Mouse (Mus musculus) midbrain, embryonic 14.5 days (tissue): Measurements from ENCODE around the gene Ube2e1. TPM values are rescaled to one million over a fixed set of nuclear protein-coding genes. Genes with fewer than 3 reads are reported as not detected.

Experiments
- ATAC-seq: fragments of 200-750 bp; cut with Nextera tagmentation; 2 replicates; pipeline ENCODE4 v1.8.0; 2017; ENCODE audit warnings: moderate number of reproducible peaks, moderate library complexity; ENCODE audit not compliant: low FRiP score, low TSS enrichment
- DNase-seq: peaks from one replicate; pipeline ENCODE4 v3.0.0-alpha.2; 2015
- H3K27ac ChIP-seq: fragments of 300-500 bp; sonication (generic); replicated peaks from 2 replicates; pipeline ENCODE4 v1.5.1; 2014; ENCODE audit warnings: mild to moderate bottlenecking, low read depth, low read length, moderate library complexity
- H3K27me3 ChIP-seq: fragments of 300-500 bp; sonication (generic); 2 replicates; pipeline ENCODE4 v1.6.1; 2014; ENCODE audit warnings: low read length, control low read depth, mixed read lengths; ENCODE audit not compliant: control insufficient read depth, insufficient read depth
- H3K36me3 ChIP-seq: fragments of 300-500 bp; sonication (generic); 2 replicates; pipeline ENCODE4 v1.6.1; 2014; ENCODE audit warnings: low read length, control low read depth; ENCODE audit not compliant: control insufficient read depth, insufficient read depth
- H3K4me1 ChIP-seq: fragments of 300-500 bp; sonication (generic); 2 replicates; pipeline ENCODE4 v1.6.1; 2014; ENCODE audit warnings: mild to moderate bottlenecking, antibody characterized with exemption, low read length, control low read depth; ENCODE audit not compliant: control insufficient read depth, insufficient read depth
- H3K4me2 ChIP-seq: fragments of 300-500 bp; sonication (generic); 2 replicates; pipeline ENCODE4 v1.6.1; 2014; ENCODE audit warnings: mild to moderate bottlenecking, low read length, moderate library complexity
- H3K4me3 ChIP-seq: fragments of 300-500 bp; sonication (generic); replicated peaks from 2 replicates; pipeline ENCODE4 v1.5.1; 2014; ENCODE audit warnings: low read depth, low read length
- H3K9ac ChIP-seq: fragments of 300-500 bp; sonication (generic); replicated peaks from 2 replicates; pipeline ENCODE4 v1.6.1; 2014; ENCODE audit warnings: mild to moderate bottlenecking, low read length, moderate library complexity
- H3K9me3 ChIP-seq: fragments of 300-500 bp; sonication (generic); 2 replicates; pipeline ENCODE4 v1.6.1; 2016; ENCODE audit warnings: low read length, control low read depth, mixed read lengths; ENCODE audit not compliant: control insufficient read depth
- WGBS: fragments of 180-500 bp; shearing (Covaris S2); extraction: QIAGEN DNeasy Blood & Tissue Kit; methylation state at CpG from one replicate; pipeline ENCODE4 v1.1.7; 2014; 5-methylcytosine and 5-hydroxymethylcytosine counted together
- polyA plus RNA-seq: library from polyadenylated mRNA; unstranded; fragments of >200 nt; fragmentation: Nextera tagmentation; extraction: Ambion mirVana; gene quantifications from 2 replicates; pipeline ENCODE4 v1.2.1, GENCODE M21; 2014

Ube2e1 gene
- polyA plus RNA-seq, 1 experiment from 2014 or later, result 83.0 TPM

- no peak overlapping the region for H3K27ac ChIP-seq
- H3K9ac ChIP-seq, result no peak overlapping the region
- no peaks in the 10 kb centered on the region for H3K4me1 ChIP-seq
- H3K27me3 ChIP-seq, result no peaks in the 10 kb centered on the region
- H3K4me3 ChIP-seq, result no peak overlapping the region
- H3K36me3 ChIP-seq, result no peaks in the 10 kb centered on the region
- no peak overlapping the region for H3K4me2 ChIP-seq
- whole genome bisulfite sequencing, result 87% methylated on average over 3 of the region's 3 CpGs
- no peak for ATAC-seq
- H3K9me3 ChIP-seq, result no peaks in the 10 kb centered on the region
- no peak for DNase-seq
These were observed 32.7 kb upstream of the Ube2e1 start for GRCm38 (mm10) chr14:18364321-18364720.

- H3K36me3 ChIP-seq, result no peaks in the 10 kb centered on the region
- 51% methylated on average over 2 of the region's 2 CpGs for WGBS
- DNase-seq (no peak), ATAC-seq (no peak)
- no peaks in the 10 kb centered on the region for H3K27me3 ChIP-seq
- H3K4me1 ChIP-seq, result no peaks in the 10 kb centered on the region
- H3K9ac ChIP-seq, result no peak overlapping the region
- no peak overlapping the region for H3K4me2 ChIP-seq
- H3K9me3 ChIP-seq, result no peaks in the 10 kb centered on the region
- H3K27ac ChIP-seq, result no peak overlapping the region
- no peak overlapping the region for H3K4me3 ChIP-seq
These were observed 24.8 kb upstream of the Ube2e1 start for GRCm38 (mm10) chr14:18356442-18356841.

- no peak overlapping the region for H3K9ac ChIP-seq
- no peaks in the 10 kb centered on the region for H3K4me1 ChIP-seq
- no peaks in the 10 kb centered on the region for H3K36me3 ChIP-seq
- no peak overlapping the region for H3K27ac ChIP-seq
- H3K4me3 ChIP-seq, result no peak overlapping the region
- ATAC-seq, result no peak
- H3K27me3 ChIP-seq, result no peaks in the 10 kb centered on the region
- H3K9me3 ChIP-seq, result no peaks in the 10 kb centered on the region
- no peak for DNase-seq
- WGBS, result 83% methylated on average over 6 of the region's 6 CpGs
- H3K4me2 ChIP-seq, result no peak overlapping the region
These were observed 24.0 kb upstream of the Ube2e1 start for GRCm38 (mm10) chr14:18355514-18356190.

GRCm38 (mm10) chr14:18353525-18353924 is 21.9 kb upstream of the Ube2e1 start:
- Histone ChIP-seq H3K36me3 (no peaks in the 10 kb centered on the region), H3K27ac (no peak overlapping the region), H3K27me3 (no peaks in the 10 kb centered on the region), H3K4me3 (no peak overlapping the region), H3K4me1 (no peaks in the 10 kb centered on the region), H3K4me2 (no peak overlapping the region), H3K9me3 (no peaks in the 10 kb centered on the region), H3K9ac (no peak overlapping the region)
- no peak for ATAC-seq
- WGBS, result 70% methylated on average over 3 of the region's 3 CpGs
- DNase-seq, result no peak

GRCm38 (mm10) chr14:18352934-18353333 is 21.3 kb upstream of the Ube2e1 start:
- ATAC-seq, result no peak
- DNase-seq, result no peak
- no peaks in the 10 kb centered on the region for H3K4me1 ChIP-seq
- no peak overlapping the region for H3K4me3 ChIP-seq
- no peaks in the 10 kb centered on the region for H3K36me3 ChIP-seq
- WGBS, result 78% methylated on average over 3 of the region's 3 CpGs
- H3K9ac ChIP-seq, result no peak overlapping the region
- no peak overlapping the region for H3K4me2 ChIP-seq
- no peaks in the 10 kb centered on the region for H3K9me3 ChIP-seq
- H3K27ac ChIP-seq, result no peak overlapping the region
- H3K27me3 ChIP-seq, result no peaks in the 10 kb centered on the region

GRCm38 (mm10) chr14:18350680-18351079 is 19.0 kb upstream of the Ube2e1 start:
- WGBS, result 72% methylated on average over 1 of the region's 1 CpGs
- Histone ChIP-seq H3K27me3 (no peaks in the 10 kb centered on the region), H3K9ac (no peak overlapping the region), H3K4me1 (no peaks in the 10 kb centered on the region), H3K4me2 (no peak overlapping the region), H3K27ac (no peak overlapping the region), H3K36me3 (no peaks in the 10 kb centered on the region), H3K9me3 (no peaks in the 10 kb centered on the region), H3K4me3 (no peak overlapping the region)
- DNase-seq, result no peak
- no peak for ATAC-seq

GRCm38 (mm10) chr14:18349871-18350270 is 18.2 kb upstream of the Ube2e1 start:
- DNase-seq, result no peak
- 59% methylated on average over 5 of the region's 5 CpGs for WGBS
- H3K9me3 ChIP-seq, result no peaks in the 10 kb centered on the region
- H3K27ac ChIP-seq, result no peak overlapping the region
- ATAC-seq, result no peak
- no peaks in the 10 kb centered on the region for H3K36me3 ChIP-seq
- H3K27me3 ChIP-seq, result no peaks in the 10 kb centered on the region
- H3K9ac ChIP-seq, result no peak overlapping the region
- no peaks in the 10 kb centered on the region for H3K4me1 ChIP-seq
- H3K4me3 ChIP-seq, result no peak overlapping the region
- H3K4me2 ChIP-seq, result no peak overlapping the region

GRCm38 (mm10) chr14:18343589-18343988 is 11.9 kb upstream of the Ube2e1 start:
- ATAC-seq (no peak), DNase-seq (no peak)
- H3K36me3 ChIP-seq, result no peaks in the 10 kb centered on the region
- no peaks in the 10 kb centered on the region for H3K4me1 ChIP-seq
- H3K27me3 ChIP-seq, result no peaks in the 10 kb centered on the region
- WGBS, result 87% methylated on average over 4 of the region's 4 CpGs
- no peaks in the 10 kb centered on the region for H3K9me3 ChIP-seq
- no peak overlapping the region for H3K27ac ChIP-seq
- no peak overlapping the region for H3K4me3 ChIP-seq
- no peak overlapping the region for H3K4me2 ChIP-seq
- no peak overlapping the region for H3K9ac ChIP-seq

- Histone ChIP-seq H3K4me3 (no peak overlapping the region), H3K9ac (no peak overlapping the region), H3K4me1 (no peaks in the 10 kb centered on the region), H3K36me3 (no peaks in the 10 kb centered on the region), H3K4me2 (no peak overlapping the region), H3K27ac (no peak overlapping the region), H3K9me3 (no peaks in the 10 kb centered on the region), H3K27me3 (no peaks in the 10 kb centered on the region)
- ATAC-seq (no peak), DNase-seq (no peak)
- WGBS, result 78% methylated on average over 2 of the region's 2 CpGs
These were observed 11.1 kb upstream of the Ube2e1 start for GRCm38 (mm10) chr14:18342749-18343148.
